ENCODE assay signal across 12 mouse cellular contexts in the genomic region with DNA sequence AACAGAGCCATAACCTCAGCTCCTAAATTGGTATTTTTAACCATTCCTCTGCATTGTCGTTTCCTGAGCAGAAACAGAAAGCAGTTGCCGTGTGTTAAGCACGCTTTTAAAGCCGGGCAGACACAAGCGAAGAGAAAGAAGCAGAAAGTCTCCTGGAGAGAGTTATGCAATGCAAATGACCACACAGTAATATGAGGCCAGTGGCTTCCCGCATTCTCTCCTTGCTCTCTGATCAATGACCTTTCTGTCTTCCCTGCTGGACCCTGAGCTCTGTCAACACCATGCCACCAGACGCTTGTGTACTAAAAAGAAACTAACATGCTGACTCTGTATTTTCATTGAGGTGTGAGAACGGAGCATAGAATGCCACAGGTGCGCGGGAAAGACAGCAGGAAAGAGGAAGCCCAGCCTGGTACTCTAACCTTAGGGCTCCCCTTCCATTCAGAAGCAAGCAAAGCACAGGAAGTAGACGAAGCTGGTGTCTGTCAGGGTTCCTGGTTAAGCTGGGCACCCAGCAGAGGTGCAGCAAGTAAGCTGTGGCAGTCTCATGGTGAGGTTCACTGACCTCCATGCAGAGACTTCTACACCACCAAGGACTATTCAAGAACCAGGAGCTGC.
DNase-seq lines count a peak whose midpoint lies in the region.
"Had no signal": no experiment of that assay in that cellular context is flagged by ENCODE, and none has a peak within 500 bp of the region (broad histone marks: within the 10 kb centered on the region; RNA-seq: fewer than 3 reads in every experiment).

No protein-coding gene starts in this region.

- intact Hi-C loops in heart, postnatal 10 days (cut with DNase I) = no loop called here

- peak; percentile 37 for DNase-seq in heart, adult 11 months
- DNase-seq in heart, postnatal 10 days = no peak
- peak; percentile 14 for DNase-seq in kidney, postnatal 14 days
- no peak for DNase-seq in kidney, adult 18-20 months
- DNase-seq in Muller cell, postnatal 12 days (ENCODE audit: inconsistent ontology term) = peak; percentile 21
- DNase-seq in kidney, postnatal 36 days = peak; percentile 9 to 45
- no peak for DNase-seq in adrenal gland, adult 8-10 months
- no peak for DNase-seq in neural tube, embryonic 10.5 days (ENCODE audit: extremely low spot score, low spot score)
- DNase-seq: cerebellum, adult 2 months; left cerebral cortex, postnatal 4 days; right cerebral cortex, postnatal 25 days; thymus, postnatal 14 days had no signal

Comparison
In these comparisons a context has a peak if more than half of its experiments do, and no peak if none do; other contexts are left out.
1. DNase-seq: peak in heart, adult 11 months (single experiment), kidney, postnatal 14 days (single experiment), Muller cell, postnatal 12 days (single experiment) and kidney, postnatal 36 days (2 of 2); none in heart, postnatal 10 days (0 of 2), kidney, adult 18-20 months (single experiment), adrenal gland, adult 8-10 months (single experiment) and neural tube, embryonic 10.5 days (single experiment).